Mouse (Mus musculus): ENCODE data around the gene Enkd1.
A peak's percentile ranks its signal among the peaks of the same experiment; 100 is the strongest.

The Enkd1 gene

GRCm38 (mm10) chr8:105707498-105708403 is at the start of gene Enkd1, which contains the start of gene 4933405L10Rik:
Enkd1 (minus strand) TSS chr8:105708210.
4933405L10Rik (plus strand) TSS chr8:105707655.
- DNase-seq = peak; percentile 82

GRCm38 (mm10) chr8:105754688-105755087 is 46.7 kb upstream of the Enkd1 start:
- DNase-seq = no peak

GRCm38 (mm10) chr8:105753916-105754315 is 45.9 kb upstream of the Enkd1 start:
- no peak for DNase-seq

- peak; percentile 37 for DNase-seq
Measured at GRCm38 (mm10) chr8:105750606-105751005, 42.6 kb upstream of the Enkd1 start.

GRCm38 (mm10) chr8:105743301-105743700 is 35.3 kb upstream of the Enkd1 start:
- DNase-seq = no peak

GRCm38 (mm10) chr8:105739216-105739615 is 31.2 kb upstream of the Enkd1 start:
- DNase-seq = no peak

GRCm38 (mm10) chr8:105732186-105732585 is 24.2 kb upstream of the Enkd1 start:
- no peak for DNase-seq

- no peak for DNase-seq
Measured at GRCm38 (mm10) chr8:105727397-105728124, 19.6 kb upstream of the Enkd1 start.

GRCm38 (mm10) chr8:105725726-105726125 is 17.7 kb upstream of the Enkd1 start:
- DNase-seq = no peak

GRCm38 (mm10) chr8:105722861-105723260 is 14.9 kb upstream of the Enkd1 start:
- no peak for DNase-seq

- DNase-seq = no peak
Measured at GRCm38 (mm10) chr8:105719637-105720036, 11.6 kb upstream of the Enkd1 start.

- DNase-seq = no peak
Measured at GRCm38 (mm10) chr8:105716302-105716945, 8.4 kb upstream of the Enkd1 start.

- no peak for DNase-seq
Measured at GRCm38 (mm10) chr8:105715042-105715441, 7.0 kb upstream of the Enkd1 start.

GRCm38 (mm10) chr8:105714139-105714538 is 6.1 kb upstream of the Enkd1 start:
- DNase-seq = peak; percentile 84

- no peak for DNase-seq
Measured at GRCm38 (mm10) chr8:105712286-105712685, 4.3 kb upstream of the Enkd1 start.

- no peak for DNase-seq
Measured at GRCm38 (mm10) chr8:105709317-105709716, 1.3 kb upstream of the Enkd1 start.

- DNase-seq = no peak
Measured at GRCm38 (mm10) chr8:105708675-105709074, 665 bp upstream of the Enkd1 start.

GRCm38 (mm10) chr8:105706426-105706825 is 1.6 kb downstream of the Enkd1 start:
- DNase-seq = no peak

- DNase-seq = peak; percentile 83
Measured at GRCm38 (mm10) chr8:105704955-105705354, 3.1 kb downstream of the Enkd1 start.

GRCm38 (mm10) chr8:105704146-105704812 is 3.7 kb downstream of the Enkd1 start:
- peak; percentile 57 for DNase-seq

- peak; percentile 47 for DNase-seq
Measured at GRCm38 (mm10) chr8:105702731-105703415, 5.1 kb downstream of the Enkd1 start.

- peak; percentile 50 for DNase-seq
Measured at GRCm38 (mm10) chr8:105702001-105702401, 6.0 kb downstream of the Enkd1 start.
